Mouse (Mus musculus): ENCODE measurements around the gene Olfr356. TPM values are rescaled to one million over a fixed set of nuclear protein-coding genes. Genes with fewer than 3 reads are reported as not detected.

Olfr356 gene
- polyA plus RNA-seq (2012; rRNA removed) = not detected in 2 replicates

GRCm38 (mm10) chr2:36936821-36937220 lies at the start of gene Olfr356:
Gene Olfr356, plus strand, starts transcription at chr2:36937121.

GRCm38 (mm10) chr2:36892836-36893235 lies 44.1 kb upstream of the Olfr356 start, which contains the start of gene Olfr353:
Gene Olfr353, minus strand, starts transcription at chr2:36892936.

GRCm38 (mm10) chr2:36905380-36905779 lies 31.5 kb upstream of the Olfr356 start, which contains the start of gene Olfr354:
Gene Olfr354, plus strand, starts transcription at chr2:36905680.

GRCm38 (mm10) chr2:36928797-36929196 lies 8.1 kb upstream of the Olfr356 start, which contains the start of gene Olfr355:
Gene Olfr355, minus strand, starts transcription at chr2:36928897.

Other genes with a start within 250 kb of the Olfr356 start
- not detected in 2 replicates for gene Olfr347, start 205.2 kb upstream of the Olfr356 start, polyA plus RNA-seq (2012; rRNA removed)
- gene Olfr348, start 152.8 kb upstream of the Olfr356 start, polyA plus RNA-seq (2012; rRNA removed) = not detected in 2 replicates
- gene Olfr50, start 146.6 kb upstream of the Olfr356 start, polyA plus RNA-seq (2012; rRNA removed) = not detected in 2 replicates
- gene Olfr3, start 120.1 kb upstream of the Olfr356 start, polyA plus RNA-seq (2012; rRNA removed) = not detected in 2 replicates
- not detected in 2 replicates for gene Olfr350, start 90.8 kb upstream of the Olfr356 start, polyA plus RNA-seq (2012; rRNA removed)
- gene Olfr351, start 74.5 kb upstream of the Olfr356 start, polyA plus RNA-seq (2012; rRNA removed) = not detected in 2 replicates
- gene Olfr352, start 68.7 kb upstream of the Olfr356 start, polyA plus RNA-seq (2012; rRNA removed) = not detected in 2 replicates
- gene Olfr353, start 44.2 kb upstream of the Olfr356 start, polyA plus RNA-seq (2012; rRNA removed) = not detected in 2 replicates
- not detected in 2 replicates for gene Olfr354, start 31.4 kb upstream of the Olfr356 start, polyA plus RNA-seq (2012; rRNA removed)
- not detected in 2 replicates for gene Olfr355, start 8.2 kb upstream of the Olfr356 start, polyA plus RNA-seq (2012; rRNA removed)
- not detected in 2 replicates for gene Olfr357, start 56.7 kb downstream of the Olfr356 start, polyA plus RNA-seq (2012; rRNA removed)
- gene Olfr358, start 72.2 kb downstream of the Olfr356 start, polyA plus RNA-seq (2012; rRNA removed) = not detected in 2 replicates
- not detected in 2 replicates for gene Olfr360, start 128.6 kb downstream of the Olfr356 start, polyA plus RNA-seq (2012; rRNA removed)
- not detected in 2 replicates for gene Olfr361, start 152.2 kb downstream of the Olfr356 start, polyA plus RNA-seq (2012; rRNA removed)
- gene Olfr362, start 180.8 kb downstream of the Olfr356 start, polyA plus RNA-seq (2012; rRNA removed) = not detected in 2 replicates
- not detected in 2 replicates for gene Olfr364-ps1, start 202.2 kb downstream of the Olfr356 start, polyA plus RNA-seq (2012; rRNA removed)

All from stomach, adult 2 months (tissue).